Mouse (Mus musculus) spleen, postnatal 14 days (tissue): ENCODE data around the gene Dap.

Source experiments
- DNase-seq, 2 experiments: peaks; one replicate each; pipeline ENCODE4 v3.0.0; 2021 to 2022; ENCODE audit warnings: low spot score in 2 of 2

The Dap gene

GRCm38 (mm10) chr15:31224135-31224761 lies at the start of gene Dap:
Dap (plus strand) TSS chr15:31224314.
- peak; percentile 92 to 93 for DNase-seq

DNA sequence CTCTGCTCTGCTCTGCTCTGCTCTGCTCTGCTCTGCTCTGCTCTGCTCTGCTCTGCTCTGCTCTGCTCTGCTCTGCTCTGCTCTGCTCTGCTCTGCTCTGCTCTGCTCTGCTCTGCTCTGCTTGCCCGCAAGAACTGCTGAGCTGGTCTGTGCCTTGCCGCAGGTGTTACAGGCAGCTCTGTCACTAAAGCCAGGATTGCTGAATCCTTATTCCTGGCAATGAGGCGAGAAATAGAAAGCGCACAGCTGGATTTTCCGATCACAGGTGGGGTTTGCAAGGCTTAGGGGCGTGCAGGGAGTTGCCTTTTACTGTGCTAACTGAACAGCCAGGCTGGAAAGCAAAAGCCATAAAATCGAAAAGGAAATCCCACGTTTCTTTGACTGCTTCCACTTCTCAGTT lies 47.5 kb upstream of the Dap start:
- no peak for DNase-seq

DNA sequence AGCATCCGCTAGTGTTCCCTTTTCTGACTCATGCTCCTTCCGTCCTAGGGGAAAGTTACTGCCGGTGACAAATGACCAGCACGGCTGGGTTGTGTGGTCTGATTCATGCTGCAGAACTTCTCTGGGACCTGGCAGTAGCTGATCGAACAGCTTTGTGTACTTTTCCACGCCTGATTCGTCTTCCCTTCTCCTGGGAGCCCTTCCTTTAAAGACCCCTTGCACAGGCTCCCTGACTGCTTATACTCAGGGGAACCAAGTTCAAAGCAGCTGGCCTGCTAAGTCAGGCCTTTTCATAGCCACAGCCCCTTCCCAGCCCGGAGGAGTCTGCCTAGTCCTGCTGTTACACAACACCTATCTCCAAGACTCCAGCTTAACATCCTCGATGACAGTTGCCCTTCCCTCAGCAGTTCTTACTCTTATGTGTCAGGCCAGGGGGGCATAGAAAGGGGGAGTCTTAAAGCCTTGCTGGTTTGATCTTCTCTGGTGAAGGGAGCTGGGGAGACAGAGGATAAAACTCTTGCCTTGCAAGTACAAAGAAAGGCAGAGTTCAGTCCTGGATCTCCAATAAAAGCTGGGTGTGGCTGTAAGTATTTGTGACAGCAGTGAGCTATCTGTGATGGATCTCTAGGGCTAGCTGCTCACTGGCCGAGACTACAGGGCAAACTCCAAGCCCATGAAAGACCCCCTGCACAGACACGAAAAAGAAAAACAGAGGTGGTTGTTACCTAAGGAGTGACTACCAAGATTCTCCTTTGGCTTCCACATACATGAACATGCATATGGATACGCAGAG lies 39.3 kb upstream of the Dap start:
- no peak for DNase-seq

DNA sequence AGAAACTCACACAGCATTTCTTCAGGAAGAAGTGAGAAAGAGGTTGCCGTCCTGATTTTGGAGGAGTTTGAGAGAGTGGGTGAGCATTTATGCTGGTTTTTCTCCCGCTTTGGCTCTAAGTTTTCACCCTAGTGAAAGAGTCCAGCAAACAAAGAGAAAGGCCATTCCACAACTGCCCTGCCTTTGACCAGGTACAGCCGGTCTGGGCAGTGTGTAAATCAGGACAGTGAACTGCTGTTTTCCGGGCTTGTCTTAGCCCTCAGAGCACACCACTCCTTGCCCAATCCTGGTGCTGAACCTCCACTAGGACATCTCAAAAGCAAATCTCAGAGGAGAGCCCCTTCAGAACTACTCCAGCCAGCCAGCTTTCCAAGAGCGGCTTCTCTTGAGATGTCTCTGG lies 38.6 kb upstream of the Dap start:
- DNase-seq: no peak

- no peak for DNase-seq
Measured at GRCm38 (mm10) chr15:31186371-31186901, 37.7 kb upstream of the Dap start.

- DNase-seq: no peak
Measured at GRCm38 (mm10) chr15:31192563-31192962, 31.6 kb upstream of the Dap start.

DNA sequence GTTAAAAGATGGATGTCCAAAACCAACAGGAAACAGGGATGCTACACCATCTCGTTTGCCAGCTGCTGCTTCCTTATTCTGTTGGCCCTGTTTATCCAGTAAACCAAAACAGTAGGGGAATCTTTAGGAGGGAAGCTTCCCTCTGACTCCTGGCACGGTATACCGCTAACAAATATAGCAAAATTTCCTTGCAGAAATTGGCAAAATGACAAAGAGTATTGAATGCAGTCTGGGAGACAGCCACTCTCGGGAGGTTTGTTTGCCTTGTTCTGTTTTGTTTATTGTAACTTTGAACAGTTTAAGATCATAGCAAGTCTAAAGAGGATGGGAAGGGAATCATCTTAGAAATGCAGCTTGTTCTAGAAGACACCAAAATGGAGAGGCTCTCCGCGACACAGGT lies 28.3 kb upstream of the Dap start:
- DNase-seq: no peak

DNA sequence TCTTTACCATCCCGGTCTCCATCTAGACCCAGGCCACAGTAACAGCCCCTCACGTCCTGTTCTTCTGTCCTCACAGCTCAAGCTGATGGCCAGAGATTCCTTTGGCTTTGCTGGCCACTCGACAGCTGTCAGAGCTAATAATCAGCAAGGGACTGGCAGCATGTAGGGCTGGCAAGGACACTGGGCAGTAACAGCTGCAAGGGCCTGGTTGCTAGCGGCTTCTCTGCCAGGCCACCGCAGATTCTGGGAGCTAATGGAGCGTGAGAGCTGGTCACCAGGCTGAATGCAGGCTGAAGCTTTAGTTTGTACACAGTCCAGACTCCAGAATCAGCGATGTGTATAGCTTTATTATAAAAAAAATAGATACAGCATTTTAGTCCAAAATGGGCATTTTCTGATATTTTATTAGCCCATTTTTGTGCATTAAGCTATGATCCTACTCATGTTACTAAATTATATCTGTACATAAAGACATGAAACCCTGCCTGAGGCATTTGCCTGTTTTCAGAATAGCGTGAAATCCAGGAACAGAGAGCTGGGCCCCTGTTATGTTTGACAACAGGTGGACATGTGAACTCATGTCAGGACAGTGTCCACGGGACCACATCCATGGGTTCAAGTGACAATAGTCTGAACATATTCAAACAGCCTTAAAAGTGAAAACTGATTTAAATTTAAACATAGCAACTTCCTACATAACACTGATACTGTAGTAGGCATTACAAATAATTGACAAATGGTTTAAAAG lies 16.6 kb upstream of the Dap start:
- DNase-seq: no peak

- DNase-seq: no peak
Measured at GRCm38 (mm10) chr15:31211910-31212309, 12.2 kb upstream of the Dap start.

DNA sequence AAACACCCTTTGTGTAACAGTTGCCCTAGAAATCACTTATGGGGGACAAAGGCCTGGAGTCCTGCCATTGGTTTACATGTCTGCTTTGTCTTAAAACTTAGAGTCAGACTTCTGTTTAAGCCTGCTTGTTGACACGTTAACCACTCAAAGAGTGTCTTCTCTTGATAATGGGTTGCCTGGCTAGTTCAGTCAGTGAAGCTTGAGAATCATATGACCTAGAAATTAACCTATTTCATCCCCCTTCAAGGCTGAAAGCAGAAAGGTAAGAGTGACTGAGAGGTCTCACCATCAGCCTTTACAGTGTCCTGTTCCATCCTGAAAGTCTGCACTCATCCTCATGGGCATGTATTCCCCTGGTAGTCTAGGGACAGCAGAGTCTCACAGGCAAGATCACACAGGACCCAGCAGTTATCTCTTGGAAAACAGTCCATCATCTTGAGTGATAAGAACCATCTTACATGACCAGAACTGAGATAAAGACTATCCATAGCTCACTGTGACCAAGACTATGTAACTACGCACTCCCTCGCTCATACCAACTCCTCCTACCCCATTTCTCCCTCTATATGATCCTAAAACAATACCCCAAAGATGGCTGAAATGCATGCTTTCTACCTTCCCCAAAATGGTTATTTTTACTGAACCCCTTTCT lies 10.4 kb upstream of the Dap start:
- no peak for DNase-seq

DNA sequence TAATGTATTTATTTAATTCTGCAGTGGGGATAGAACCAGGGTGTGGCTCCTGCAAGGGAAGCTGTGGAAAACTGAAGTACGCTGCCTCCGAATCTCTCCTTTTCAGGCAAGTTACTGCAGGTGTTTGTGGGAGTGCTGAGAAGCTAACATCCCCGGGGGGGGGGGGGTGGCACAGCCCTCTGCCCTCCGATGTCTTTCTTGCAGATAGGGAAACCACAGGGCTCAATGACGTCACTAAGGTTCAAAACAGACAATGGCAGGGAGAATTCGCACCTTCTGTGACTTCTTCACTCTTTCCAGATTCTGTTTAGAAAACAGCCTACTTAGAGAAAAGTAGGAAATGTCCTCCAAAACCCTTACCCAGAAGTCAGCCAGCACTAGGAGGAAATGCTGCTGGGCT lies 1.9 kb upstream of the Dap start:
- DNase-seq: no peak

DNA sequence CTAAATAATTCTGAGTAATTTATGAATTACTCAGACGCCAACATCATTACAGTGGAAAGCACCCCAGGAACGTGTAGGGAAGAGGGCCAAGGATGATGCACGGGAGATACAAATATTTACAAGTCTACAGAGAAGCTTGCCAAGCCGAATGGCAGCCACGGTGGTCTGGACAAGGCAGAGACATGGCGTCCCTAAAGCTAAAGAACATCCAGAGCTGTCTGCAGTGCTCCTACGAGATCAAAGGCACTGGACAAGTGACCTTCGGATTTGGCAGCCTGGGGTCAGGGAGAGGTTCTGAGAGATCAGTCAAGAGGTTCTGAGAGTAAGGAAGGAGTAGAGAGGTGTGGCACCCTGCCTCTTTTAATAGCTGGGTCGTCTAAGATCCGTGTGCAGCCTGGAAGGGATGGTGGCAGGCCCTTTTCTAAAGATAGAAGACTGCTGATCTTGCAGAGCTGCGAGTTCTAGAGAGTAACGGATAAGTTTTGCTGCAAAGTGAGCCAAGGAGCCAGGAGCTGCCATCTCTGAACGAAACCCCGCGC lies 449 bp upstream of the Dap start:
- DNase-seq: no peak

- no peak for DNase-seq
Measured at GRCm38 (mm10) chr15:31224806-31225642, 910 bp downstream of the Dap start.

DNA sequence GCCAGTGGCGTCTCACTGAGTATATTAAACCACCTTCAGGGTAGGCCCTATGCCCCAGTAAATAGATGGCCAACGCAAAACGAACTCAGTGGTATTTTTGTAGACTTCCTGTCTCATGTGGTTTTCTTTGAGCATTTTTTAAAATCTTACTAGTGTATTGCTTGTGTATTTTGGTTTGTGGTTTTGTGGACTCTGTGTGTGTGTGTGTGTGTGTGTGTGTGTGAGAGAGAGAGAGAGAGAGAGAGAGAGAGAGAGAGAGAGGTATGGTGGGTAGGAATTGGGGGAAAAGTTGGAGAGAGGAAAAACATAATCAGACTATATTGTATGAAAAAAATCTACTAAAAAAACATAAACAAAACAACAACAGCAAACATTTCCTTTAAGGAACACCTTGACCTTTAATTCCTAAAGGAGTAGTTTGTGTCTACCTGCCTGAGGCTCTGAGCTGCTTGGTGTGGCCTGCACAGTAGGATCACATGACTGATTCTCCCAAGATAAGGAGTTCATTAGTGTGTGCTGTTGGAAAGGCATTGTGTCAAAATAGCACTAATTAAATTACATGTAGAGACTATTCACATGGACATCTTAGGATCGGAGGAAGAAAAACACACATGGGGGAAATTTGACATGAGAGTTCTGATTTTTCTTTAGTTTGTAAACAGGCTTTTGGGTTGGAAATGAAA lies 1.7 kb downstream of the Dap start:
- no peak for DNase-seq

DNA sequence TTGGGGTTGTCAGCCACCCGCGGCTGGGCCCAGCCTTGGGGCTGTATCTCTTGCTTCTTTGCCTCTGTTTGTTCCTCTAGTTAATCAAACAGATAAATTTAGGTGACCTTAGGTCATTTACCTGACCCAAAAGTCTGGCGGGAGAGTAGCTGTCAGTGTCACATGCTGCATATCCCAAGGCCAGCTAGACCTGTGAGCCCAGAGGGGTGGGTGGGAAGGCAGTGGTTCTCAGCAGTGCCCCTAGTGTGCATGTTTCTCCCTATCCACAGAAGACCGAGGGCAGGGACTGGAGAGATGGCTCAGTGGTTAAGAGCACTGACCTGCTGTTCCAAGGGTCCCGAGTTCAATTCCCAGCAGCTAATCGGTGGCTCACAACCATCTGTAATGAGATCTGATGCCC lies 2.4 kb downstream of the Dap start:
- DNase-seq: no peak

DNA sequence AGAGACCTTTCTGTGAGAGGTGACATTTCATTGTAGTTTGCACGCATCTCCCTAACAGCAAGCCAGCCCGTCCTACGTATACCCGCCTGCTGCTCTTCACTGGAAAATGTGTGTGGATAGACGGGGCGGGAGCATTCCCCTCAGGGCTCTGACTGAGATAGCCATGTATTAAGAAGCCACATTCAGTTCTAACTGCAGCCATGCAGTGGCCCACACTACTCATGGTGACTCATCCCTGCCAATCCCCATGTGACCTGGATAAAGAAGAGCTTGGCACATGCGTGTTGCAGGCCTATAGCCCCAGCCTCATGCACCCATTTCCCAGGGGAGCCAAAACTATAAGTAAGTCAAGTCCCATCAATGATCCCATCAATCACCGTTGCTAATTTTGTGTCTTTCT lies 3.7 kb downstream of the Dap start:
- DNase-seq: no peak

GRCm38 (mm10) chr15:31233006-31233405 lies 8.9 kb downstream of the Dap start:
- DNase-seq: no peak

GRCm38 (mm10) chr15:31235794-31236548 lies 11.9 kb downstream of the Dap start:
- no peak for DNase-seq

GRCm38 (mm10) chr15:31236549-31236907 lies 12.4 kb downstream of the Dap start:
- no peak for DNase-seq

DNA sequence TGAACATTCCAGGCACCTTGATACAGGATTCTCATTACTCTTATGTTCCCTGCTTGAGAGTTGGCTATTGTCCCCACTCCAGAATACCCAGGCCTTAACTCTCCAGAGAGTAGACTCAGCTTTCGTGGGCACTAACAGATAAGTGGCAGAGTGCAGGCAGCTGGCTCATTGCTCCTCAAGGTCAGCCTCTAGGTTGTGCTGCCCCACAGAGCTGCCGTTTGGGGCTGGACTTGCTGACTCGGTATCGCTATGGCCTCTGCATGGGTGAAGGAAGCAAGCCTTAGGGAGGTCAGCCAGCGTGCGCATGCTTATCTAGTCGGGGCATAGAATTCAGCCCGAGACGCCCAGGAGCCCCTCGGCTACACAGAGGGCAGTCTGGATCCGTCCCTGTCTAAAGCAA lies 13.3 kb downstream of the Dap start:
- DNase-seq: no peak
